Mouse (Mus musculus) thymus, postnatal 4 days (tissue): ENCODE measurements around the gene Gpr4.

Experiments used
- DNase-seq: peaks from one replicate; pipeline ENCODE4 v3.0.0; 2021

Gpr4 gene

GRCm38 (mm10) chr7:19267051-19267450 is 54.7 kb downstream of the Gpr4 start:
- DNase-seq = no peak

- DNase-seq = peak; percentile 20
Measured at GRCm38 (mm10) chr7:19268993-19269681, 56.8 kb downstream of the Gpr4 start.

GRCm38 (mm10) chr7:19269721-19270441 is 57.5 kb downstream of the Gpr4 start:
- DNase-seq = peak; percentile 35

GRCm38 (mm10) chr7:19270509-19271237 is 58.3 kb downstream of the Gpr4 start:
- peak; percentile 66 for DNase-seq

- DNase-seq = peak; percentile 83
Measured at GRCm38 (mm10) chr7:19271238-19272172, 59.2 kb downstream of the Gpr4 start, which contains the start of gene Vasp. Vasp (minus strand) TSS chr7:19271817.

- DNase-seq = peak; percentile 92
Measured at GRCm38 (mm10) chr7:19272173-19272764, 59.9 kb downstream of the Gpr4 start.
